Mouse (Mus musculus): ENCODE data around the gene Catspere2. TPM values are rescaled to one million over a fixed set of nuclear protein-coding genes. Genes with fewer than 3 reads are reported as not detected.
"Not testable (repeated sequence)": the region's sequence is repeated elsewhere in the genome, so short reads cannot be mapped to it uniquely, and the experiment has no call there.

Gene Catspere2
- polyA plus RNA-seq, 1 experiment from 2014 or later = 0.19 TPM

DNA sequence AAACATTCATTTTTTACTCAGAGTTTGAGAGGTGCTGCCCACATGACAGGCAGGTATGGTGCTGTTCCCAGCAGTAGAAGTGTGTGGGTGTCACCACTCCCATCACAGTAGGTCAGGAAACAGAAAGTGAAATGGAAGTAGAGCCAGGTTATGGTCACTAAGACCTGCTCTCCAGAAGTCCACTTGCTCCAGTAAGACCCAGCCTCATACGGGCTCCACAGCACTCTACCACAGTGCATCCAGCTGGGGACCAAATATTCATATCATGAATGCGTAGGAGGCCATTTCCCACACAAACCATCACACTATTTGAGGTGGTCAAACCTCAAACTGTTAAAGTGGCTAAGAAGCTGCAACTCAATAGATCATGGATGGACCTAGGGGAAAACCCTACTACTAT lies 199.0 kb downstream of the Catspere2 start:
- no peak for ATAC-seq (replicated peaks; ENCODE audit: low FRiP score)
- 90% methylated on average over 2 of the region's 2 CpGs for WGBS
- H3K27me3 ChIP-seq = no peaks in the 10 kb centered on the region
- H3K4me2 ChIP-seq = no peak overlapping the region
- no peaks in the 10 kb centered on the region for H3K36me3 ChIP-seq
- no peak overlapping the region for H3K9ac ChIP-seq
- no peaks in the 10 kb centered on the region for H3K9me3 ChIP-seq (replicated peaks)
- H3K27ac ChIP-seq = no peak overlapping the region
- no peaks in the 10 kb centered on the region for H3K4me1 ChIP-seq
- no peak overlapping the region for H3K4me3 ChIP-seq (replicated peaks)

DNA sequence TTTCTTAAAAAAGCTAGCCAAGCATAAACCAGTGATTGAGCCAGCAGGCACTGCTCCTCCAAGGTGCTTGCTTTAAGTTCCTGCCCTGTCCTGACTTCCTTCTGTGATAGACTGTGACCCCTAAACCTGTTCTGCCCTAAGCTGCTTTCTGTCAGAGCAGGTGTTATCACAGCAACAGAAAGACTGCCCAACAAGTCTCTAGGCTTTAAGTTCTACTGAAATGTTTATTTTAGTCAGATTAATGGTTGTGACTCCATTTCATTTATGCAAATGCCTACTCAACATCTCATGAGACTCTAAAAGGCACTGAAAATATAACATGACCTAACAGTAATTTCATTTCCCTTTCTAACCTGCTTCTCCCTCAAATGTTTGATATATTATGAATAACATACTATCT lies 202.4 kb downstream of the Catspere2 start:
- Histone ChIP-seq H3K4me3 (replicated peaks) (no peak overlapping the region), H3K4me1 (peaks cover 11% of the 10 kb centered on the region), H3K9ac (no peak overlapping the region), H3K9me3 (replicated peaks) (no peaks in the 10 kb centered on the region), H3K27ac (no peak overlapping the region), H3K27me3 (no peaks in the 10 kb centered on the region), H3K36me3 (no peaks in the 10 kb centered on the region), H3K4me2 (no peak overlapping the region)
- no peak for ATAC-seq (replicated peaks; ENCODE audit: low FRiP score)

DNA sequence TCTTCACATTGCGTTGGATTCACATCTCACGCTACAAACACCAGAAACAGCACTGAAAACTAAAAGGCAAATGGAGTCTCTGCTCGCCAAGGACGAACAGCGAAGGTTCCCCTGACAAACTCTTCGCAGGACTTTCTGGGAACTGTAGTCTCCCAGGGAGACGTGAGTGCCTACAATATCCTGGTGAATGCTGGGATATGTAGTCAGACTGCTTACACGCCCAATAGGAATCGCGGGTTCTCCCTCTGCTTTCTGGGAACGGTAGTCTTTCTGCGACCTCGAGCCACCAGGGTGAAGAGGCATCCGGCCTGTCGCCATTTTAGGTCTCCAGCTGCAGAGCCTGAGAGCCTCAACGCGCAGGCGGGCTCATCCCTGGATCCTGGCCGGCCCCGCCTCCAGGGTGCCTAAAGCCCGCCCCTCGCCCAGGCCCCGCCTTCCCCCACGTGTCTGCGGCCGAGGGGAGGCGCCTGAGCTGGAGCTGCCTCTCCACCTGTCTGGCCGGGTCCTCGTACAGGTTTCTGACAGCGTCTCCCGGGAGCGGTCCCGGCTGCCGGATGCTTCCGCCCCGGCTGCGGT lies 204.1 kb downstream of the Catspere2 start, which contains the start of gene Desi2:
Gene Desi2, plus strand, starts transcription at position 202 of the 576 bp plus-strand sequence.
- Histone ChIP-seq H3K4me1 (peaks cover 11% of the 10 kb centered on the region), H3K9ac (peak within 1 kb of the TSS; percentile 49; the same call in 1 of the 2 replicates), H3K27ac (peak within 1 kb of the TSS; percentile 88), H3K4me2 (peak within 1 kb of the TSS; percentile 64), H3K4me3 (replicated peaks) (peak within 1 kb of the TSS; percentile 71)
- not testable (repeated sequence) for H3K36me3 ChIP-seq; H3K27me3 ChIP-seq; H3K9me3 ChIP-seq (replicated peaks)
- under 1% methylated on average over 33 of the region's 37 CpGs for WGBS
- peak; percentile 99 for ATAC-seq (replicated peaks; ENCODE audit: low FRiP score)

DNA sequence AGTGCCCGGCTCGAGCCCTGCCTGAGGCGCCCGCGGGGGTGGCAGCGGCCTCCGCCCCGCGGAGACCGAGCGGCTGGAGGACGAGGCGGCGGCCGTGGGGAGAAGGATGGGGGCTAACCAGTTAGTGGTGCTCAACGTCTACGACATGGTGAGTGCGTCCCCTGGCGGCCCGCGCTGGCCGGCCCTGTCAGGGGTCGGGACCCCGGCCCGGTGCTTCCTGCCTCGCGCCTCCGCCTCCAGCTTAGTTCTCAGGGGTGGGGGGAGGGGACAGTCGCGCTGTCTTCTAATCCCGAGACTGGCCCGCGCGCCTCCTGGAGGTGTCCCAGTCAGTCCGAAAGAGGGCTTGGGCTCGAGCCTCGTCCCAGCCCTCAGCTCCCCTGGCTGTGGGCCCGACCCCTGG lies 204.6 kb downstream of the Catspere2 start:
- not testable (repeated sequence) for H3K9me3 ChIP-seq (replicated peaks); H3K36me3 ChIP-seq; H3K27me3 ChIP-seq
- 0% methylated on average over 26 of the region's 38 CpGs for WGBS
- Histone ChIP-seq H3K4me3 (replicated peaks) (peak overlapping the region; percentile 71), H3K9ac (peak overlapping the region; percentile 49; the same call in 1 of the 2 replicates), H3K27ac (peak overlapping the region; percentile 88), H3K4me2 (peak overlapping the region; percentile 57), H3K4me1 (peaks cover 11% of the 10 kb centered on the region)
- ATAC-seq (replicated peaks; ENCODE audit: low FRiP score) = peak; percentile 83

DNA sequence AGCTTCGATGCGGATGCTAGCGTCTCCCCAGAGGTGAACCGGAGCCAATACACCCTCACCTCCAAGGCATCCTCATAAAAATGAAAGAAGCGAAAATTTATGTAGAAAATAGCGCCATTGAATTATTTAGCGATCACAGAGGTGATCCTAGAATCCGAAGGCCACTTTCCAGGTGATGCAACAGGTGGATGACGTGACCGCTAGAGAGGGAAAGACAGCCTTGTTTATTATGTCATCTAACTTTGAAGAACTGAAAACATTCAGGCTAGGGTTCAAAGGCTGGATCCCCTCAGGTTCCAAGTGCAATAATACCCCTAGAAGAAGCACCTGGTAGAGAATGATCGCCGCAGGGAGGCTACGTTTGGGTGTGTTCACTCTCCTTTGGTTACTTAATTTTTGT lies 205.2 kb downstream of the Catspere2 start:
- H3K27me3 ChIP-seq = no peaks in the 10 kb centered on the region
- peaks cover 11% of the 10 kb centered on the region for H3K4me1 ChIP-seq
- no peak for ATAC-seq (replicated peaks; ENCODE audit: low FRiP score)
- H3K27ac ChIP-seq = no peak overlapping the region
- H3K9me3 ChIP-seq (replicated peaks) = no peaks in the 10 kb centered on the region
- H3K4me3 ChIP-seq (replicated peaks) = peak overlapping the region; percentile 45
- H3K36me3 ChIP-seq = no peaks in the 10 kb centered on the region
- peak overlapping the region; percentile 64 for H3K4me2 ChIP-seq
- 5% methylated on average over 13 of the region's 13 CpGs for WGBS
- H3K9ac ChIP-seq = peak overlapping the region; percentile 42; the same call in 1 of the 2 replicates

DNA sequence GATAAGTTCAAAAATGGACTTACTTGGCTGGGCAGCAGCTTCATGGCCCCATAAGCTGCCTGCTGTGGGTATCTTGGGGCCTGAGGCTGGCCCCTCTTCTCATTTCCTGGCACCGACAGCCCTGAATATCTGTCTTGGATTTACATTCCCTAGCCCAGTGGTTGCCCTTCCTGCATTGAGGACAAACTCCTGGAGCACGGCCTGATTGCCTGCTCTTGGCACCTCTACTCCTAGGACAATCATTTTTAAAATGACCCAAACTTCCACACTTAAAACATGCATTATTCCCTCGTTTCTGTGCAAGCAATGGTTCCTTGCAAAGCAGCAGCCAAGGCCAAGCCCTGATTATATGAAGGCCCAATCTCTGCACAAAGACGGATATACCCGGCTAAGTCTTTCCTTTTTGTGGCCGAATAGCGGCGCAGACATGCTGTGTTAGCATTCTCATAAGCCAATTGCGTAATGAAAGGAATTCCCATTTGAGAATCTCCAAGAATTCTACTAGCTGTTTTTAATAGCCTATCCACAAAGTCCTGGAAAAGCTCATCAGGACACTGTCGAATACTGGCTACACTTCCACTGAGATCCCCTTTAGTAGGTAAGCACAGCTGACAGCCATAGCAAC lies 222.6 kb downstream of the Catspere2 start:
- no peaks in the 10 kb centered on the region for H3K27me3 ChIP-seq
- H3K9me3 ChIP-seq (replicated peaks) = no peaks in the 10 kb centered on the region
- no peaks in the 10 kb centered on the region for H3K4me1 ChIP-seq
- H3K4me2 ChIP-seq = no peak overlapping the region
- WGBS = 88% methylated on average over 10 of the region's 10 CpGs
- H3K36me3 ChIP-seq = peaks cover 7% of the 10 kb centered on the region
- no peak for ATAC-seq (replicated peaks; ENCODE audit: low FRiP score)
- no peak overlapping the region; the same call in 1 of the 2 replicates for H3K27ac ChIP-seq
- H3K9ac ChIP-seq = no peak overlapping the region
- H3K4me3 ChIP-seq (replicated peaks) = no peak overlapping the region

DNA sequence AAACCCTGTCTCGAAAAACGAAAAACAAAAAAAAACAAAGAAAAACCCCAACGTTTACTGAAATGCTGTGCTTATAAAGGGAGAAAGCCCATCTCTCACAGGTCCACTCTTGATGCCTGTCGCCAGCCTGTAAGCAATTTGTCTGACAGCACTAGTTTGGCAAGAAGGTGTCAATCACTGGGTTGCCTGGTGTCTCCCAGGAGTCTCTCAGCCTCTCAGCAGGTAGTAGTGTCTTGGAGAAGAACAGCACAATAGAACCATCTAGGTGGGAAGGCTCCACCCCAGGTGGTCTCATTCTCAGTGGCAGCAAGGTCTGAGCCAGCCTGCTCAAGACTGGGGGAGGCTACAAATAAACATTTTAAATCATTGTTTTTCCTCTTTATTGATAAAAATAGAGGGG lies 224.6 kb downstream of the Catspere2 start:
- WGBS = 87% methylated on average over 4 of the region's 4 CpGs
- not testable (repeated sequence) for H3K9me3 ChIP-seq (replicated peaks); H3K4me3 ChIP-seq (replicated peaks); H3K4me2 ChIP-seq; H3K36me3 ChIP-seq; H3K27ac ChIP-seq; H3K4me1 ChIP-seq; H3K27me3 ChIP-seq; ATAC-seq (replicated peaks; ENCODE audit: low FRiP score); H3K9ac ChIP-seq

DNA sequence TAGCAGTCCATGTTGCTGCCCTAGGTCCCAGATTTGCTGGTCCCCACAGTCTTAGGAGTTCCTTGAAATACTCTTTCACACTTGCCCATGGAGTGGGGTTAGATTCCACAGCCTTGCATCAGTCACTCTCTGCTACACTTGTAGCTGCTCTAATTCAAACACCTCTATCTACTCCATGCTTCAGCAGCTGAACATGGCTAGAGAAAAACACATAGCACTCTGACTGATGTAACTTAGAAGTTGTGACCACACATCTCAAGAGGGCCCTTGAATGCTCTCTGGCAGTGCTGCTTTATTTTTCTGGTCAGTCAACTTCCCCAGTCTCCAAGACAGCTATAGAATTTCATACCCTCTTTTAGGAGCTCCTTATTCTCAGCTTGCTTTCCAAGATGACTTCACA lies 226.7 kb downstream of the Catspere2 start:
- Histone ChIP-seq H3K4me2 (no peak overlapping the region), H3K9me3 (replicated peaks) (no peaks in the 10 kb centered on the region), H3K27me3 (no peaks in the 10 kb centered on the region), H3K4me1 (no peaks in the 10 kb centered on the region), H3K36me3 (no peaks in the 10 kb centered on the region), H3K27ac (no peak overlapping the region), H3K4me3 (replicated peaks) (no peak overlapping the region), H3K9ac (no peak overlapping the region)
- ATAC-seq (replicated peaks; ENCODE audit: low FRiP score) = no peak

DNA sequence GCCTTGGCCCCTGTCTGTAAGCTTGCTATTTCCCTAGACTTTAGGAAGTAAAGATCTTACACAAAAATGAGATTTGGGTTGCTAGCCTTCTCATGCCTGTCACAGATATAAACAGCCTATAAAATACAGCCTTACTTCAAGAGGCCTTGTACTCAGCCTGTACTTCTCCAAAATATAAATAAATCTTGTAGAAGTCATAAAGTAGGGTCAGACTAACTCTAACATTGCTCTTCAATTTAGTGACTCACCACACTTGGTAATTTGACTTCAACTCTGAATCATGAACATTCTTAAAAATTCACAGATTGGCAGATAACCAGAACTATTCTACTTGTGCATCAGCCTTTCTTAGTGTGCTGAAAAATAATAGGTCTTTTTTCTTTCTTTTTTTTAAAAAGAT lies 233.9 kb downstream of the Catspere2 start:
- Histone ChIP-seq H3K27me3 (no peaks in the 10 kb centered on the region), H3K4me3 (replicated peaks) (no peak overlapping the region), H3K4me2 (no peak overlapping the region), H3K36me3 (no peaks in the 10 kb centered on the region), H3K9me3 (replicated peaks) (no peaks in the 10 kb centered on the region), H3K4me1 (no peaks in the 10 kb centered on the region), H3K27ac (no peak overlapping the region), H3K9ac (no peak overlapping the region)
- ATAC-seq (replicated peaks; ENCODE audit: low FRiP score) = no peak

DNA sequence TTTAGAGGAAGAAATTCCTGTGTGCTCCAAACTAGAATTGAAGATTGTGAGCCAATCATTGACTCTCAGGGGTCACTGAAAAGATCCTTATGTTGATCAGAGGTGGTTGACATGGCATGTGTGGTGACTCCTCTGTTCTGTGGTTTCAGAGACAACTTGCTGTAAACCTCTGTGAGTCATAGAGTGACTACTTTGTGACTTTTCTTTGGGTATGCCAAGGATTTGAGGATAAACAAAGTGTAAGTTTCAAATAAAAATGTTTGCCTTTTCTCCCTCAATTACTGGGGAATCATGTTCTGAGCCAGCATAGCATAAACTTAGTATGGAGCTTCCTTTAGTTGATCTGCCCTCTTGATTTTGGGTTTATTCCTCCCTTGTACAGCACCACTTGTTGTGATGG lies 235.1 kb downstream of the Catspere2 start:
- Histone ChIP-seq H3K27me3 (no peaks in the 10 kb centered on the region), H3K9me3 (replicated peaks) (no peaks in the 10 kb centered on the region), H3K9ac (no peak overlapping the region), H3K27ac (no peak overlapping the region), H3K4me1 (no peaks in the 10 kb centered on the region), H3K36me3 (no peaks in the 10 kb centered on the region), H3K4me2 (no peak overlapping the region), H3K4me3 (replicated peaks) (no peak overlapping the region)
- no peak for ATAC-seq (replicated peaks; ENCODE audit: low FRiP score)

DNA sequence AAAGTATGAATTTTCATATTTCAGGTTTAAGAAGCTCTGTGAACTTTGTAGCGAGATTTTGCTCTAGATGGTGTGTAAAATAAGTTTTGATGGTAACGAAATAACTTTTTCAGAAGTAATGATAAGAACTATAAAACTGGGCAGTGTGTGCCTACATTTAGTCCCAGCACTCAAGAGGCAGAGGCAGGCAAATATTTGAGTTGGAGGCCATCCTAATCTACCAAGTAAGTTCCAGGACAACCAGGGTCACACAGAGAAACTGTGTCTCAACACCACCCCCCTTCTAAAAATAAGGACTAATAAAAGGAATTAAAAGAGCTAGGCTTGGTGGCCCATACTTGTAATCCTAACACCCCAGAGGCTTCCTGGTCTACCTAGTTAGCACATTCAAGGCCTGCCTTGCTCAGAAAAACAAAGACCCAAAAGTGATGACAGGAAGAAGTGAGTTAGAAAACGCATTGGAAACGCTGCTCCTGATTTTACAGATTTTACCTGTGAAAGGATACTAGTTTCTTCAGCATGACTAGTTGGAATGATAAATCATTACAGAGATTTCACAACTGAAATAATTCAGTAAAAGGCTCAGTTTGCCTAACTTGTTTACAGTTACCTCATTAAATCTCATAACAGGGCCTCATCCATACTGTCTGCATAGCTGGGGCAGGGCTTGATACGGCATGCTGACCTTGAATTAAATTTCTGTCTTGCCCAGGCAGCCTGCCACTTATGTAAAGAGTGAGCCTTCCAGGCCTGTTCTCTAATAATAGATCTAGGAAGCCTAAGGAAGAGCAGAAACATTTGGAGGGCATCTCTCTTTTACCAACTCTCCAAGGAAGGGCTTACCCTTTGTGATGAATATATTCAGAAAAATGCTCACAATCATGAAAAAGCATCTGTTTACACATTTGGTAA lies 236.2 kb downstream of the Catspere2 start:
- Histone ChIP-seq H3K4me3 (replicated peaks) (no peak overlapping the region), H3K27ac (no peak overlapping the region), H3K36me3 (peaks cover 1% of the 10 kb centered on the region; the same call in 1 of the 2 replicates), H3K4me1 (no peaks in the 10 kb centered on the region), H3K4me2 (no peak overlapping the region), H3K9ac (no peak overlapping the region), H3K27me3 (no peaks in the 10 kb centered on the region), H3K9me3 (replicated peaks) (0 out of 2 replicates have a peak, but pooled peaks cover under 1% of the 10 kb centered on the region)
- no peak for ATAC-seq (replicated peaks; ENCODE audit: low FRiP score)
- WGBS = 90% methylated on average over 5 of the region's 5 CpGs

Data from kidney, embryonic 15.5 days (tissue).